Mouse (Mus musculus): ENCODE measurements at regions not wholly inside any gene's neighbourhood (a gene's known extent, or its start where the extent isn't known, plus 50 kb on each side); places are given as distances from the start of the nearest gene placed in this dataset.
A peak's percentile ranks its signal among the peaks of the same experiment; 100 is the strongest.

DNA sequence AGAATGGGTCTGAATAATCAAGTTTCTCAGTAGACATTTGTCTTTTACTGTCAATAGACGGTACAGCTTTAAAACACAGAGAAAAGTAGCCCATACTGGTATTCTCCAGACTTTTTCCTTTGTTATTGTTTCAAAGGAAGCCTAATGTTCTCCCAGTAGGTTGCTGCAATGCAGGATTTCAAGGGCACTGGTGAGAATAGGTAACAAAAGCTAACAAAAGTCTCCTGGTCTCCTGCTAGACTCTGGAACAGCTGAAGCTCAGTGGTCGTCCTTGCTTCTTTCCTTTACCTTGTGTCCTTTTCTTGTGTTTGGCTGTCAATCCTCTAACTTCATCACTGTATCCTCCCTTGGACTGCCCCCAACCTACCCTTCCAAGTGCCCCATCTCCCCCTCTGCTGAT lies 350.9 kb downstream of the Wdr72 start:
- H3K4me1 ChIP-seq (ENCODE audit: control insufficient read depth, insufficient read depth, low read length): no peaks in the 10 kb centered on the region
- ATAC-seq (ENCODE audit: low FRiP score): no peak
- DNase-seq (ENCODE audit: low spot score, missing footprints): no peak
- WGBS: 39% methylated on average over 2 of the region's 2 CpGs
- no peak overlapping the region for H3K4me2 ChIP-seq
- H3K9ac ChIP-seq (ENCODE audit: low read length): no peak overlapping the region
- H3K4me3 ChIP-seq (ENCODE audit: low read depth, low read length): no peak overlapping the region
- H3K36me3 ChIP-seq (ENCODE audit: control insufficient read depth, insufficient read depth, low read length): no peaks in the 10 kb centered on the region
- H3K27ac ChIP-seq (ENCODE audit: low read depth, low read length): no peak overlapping the region
- no peaks in the 10 kb centered on the region for H3K27me3 ChIP-seq (ENCODE audit: control insufficient read depth, insufficient read depth, low read length)
- H3K9me3 ChIP-seq (ENCODE audit: control insufficient read depth, low read length): no peaks in the 10 kb centered on the region

GRCm38 (mm10) chr9:74476830-74477229 lies 366.7 kb downstream of the Wdr72 start:
- no peaks in the 10 kb centered on the region for H3K4me1 ChIP-seq (ENCODE audit: control insufficient read depth, insufficient read depth, low read length)
- H3K27ac ChIP-seq (ENCODE audit: low read depth, low read length): no peak overlapping the region
- ATAC-seq (ENCODE audit: low FRiP score) (no peak), DNase-seq (ENCODE audit: low spot score, missing footprints) (no peak)
- H3K4me2 ChIP-seq: no peak overlapping the region
- H3K36me3 ChIP-seq (ENCODE audit: control insufficient read depth, insufficient read depth, low read length): no peaks in the 10 kb centered on the region
- H3K9me3 ChIP-seq (ENCODE audit: control insufficient read depth, low read length): no peaks in the 10 kb centered on the region
- H3K9ac ChIP-seq (ENCODE audit: low read length): no peak overlapping the region
- no peaks in the 10 kb centered on the region for H3K27me3 ChIP-seq (ENCODE audit: control insufficient read depth, insufficient read depth, low read length)
- no peak overlapping the region for H3K4me3 ChIP-seq (ENCODE audit: low read depth, low read length)
- WGBS: 78% methylated on average over 2 of the region's 2 CpGs

- WGBS: 80% methylated on average over 8 of the region's 8 CpGs
- Histone ChIP-seq H3K9me3 (ENCODE audit: control insufficient read depth, low read length) (no peaks in the 10 kb centered on the region), H3K4me2 (no peak overlapping the region), H3K27ac (ENCODE audit: low read depth, low read length) (no peak overlapping the region), H3K27me3 (ENCODE audit: control insufficient read depth, insufficient read depth, low read length) (no peaks in the 10 kb centered on the region), H3K9ac (ENCODE audit: low read length) (no peak overlapping the region), H3K4me1 (ENCODE audit: control insufficient read depth, insufficient read depth, low read length) (no peaks in the 10 kb centered on the region), H3K36me3 (ENCODE audit: control insufficient read depth, insufficient read depth, low read length) (no peaks in the 10 kb centered on the region), H3K4me3 (ENCODE audit: low read depth, low read length) (no peak overlapping the region)
- ATAC-seq (ENCODE audit: low FRiP score): peak; percentile 80
- DNase-seq (ENCODE audit: low spot score, missing footprints): no peak
Measured at GRCm38 (mm10) chr9:74479273-74479672, 369.1 kb downstream of the Wdr72 start.

DNA sequence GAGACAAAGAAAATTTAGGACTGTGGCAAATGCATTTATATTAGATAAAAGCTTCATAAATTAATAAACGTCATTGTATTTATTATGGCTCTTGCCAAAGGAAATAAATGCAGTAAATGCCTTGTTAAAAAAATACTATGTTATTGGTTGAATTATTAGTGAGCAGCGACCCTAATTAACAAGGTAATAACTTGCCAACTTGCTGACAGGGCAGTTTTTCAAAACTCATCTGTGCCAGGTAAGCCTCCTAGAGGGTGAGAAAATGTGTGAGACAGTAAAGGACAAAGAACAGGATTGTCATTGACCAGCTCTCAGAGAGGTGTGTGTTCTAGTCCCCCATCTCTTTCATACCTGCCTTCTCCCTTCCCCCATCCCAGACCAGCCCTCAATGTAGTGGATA lies 347.8 kb upstream of the Onecut1 start:
- Histone ChIP-seq H3K4me3 (ENCODE audit: low read depth, low read length) (no peak overlapping the region), H3K9me3 (ENCODE audit: control insufficient read depth, low read length) (no peaks in the 10 kb centered on the region), H3K27ac (ENCODE audit: low read depth, low read length) (no peak overlapping the region), H3K36me3 (ENCODE audit: control insufficient read depth, insufficient read depth, low read length) (no peaks in the 10 kb centered on the region), H3K9ac (ENCODE audit: low read length) (no peak overlapping the region), H3K27me3 (ENCODE audit: control insufficient read depth, insufficient read depth, low read length) (no peaks in the 10 kb centered on the region), H3K4me2 (no peak overlapping the region), H3K4me1 (ENCODE audit: control insufficient read depth, insufficient read depth, low read length) (no peaks in the 10 kb centered on the region)
- WGBS: 88% methylated on average over 2 of the region's 2 CpGs
- DNase-seq (ENCODE audit: low spot score, missing footprints): no peak
- no peak for ATAC-seq (ENCODE audit: low FRiP score)

DNA sequence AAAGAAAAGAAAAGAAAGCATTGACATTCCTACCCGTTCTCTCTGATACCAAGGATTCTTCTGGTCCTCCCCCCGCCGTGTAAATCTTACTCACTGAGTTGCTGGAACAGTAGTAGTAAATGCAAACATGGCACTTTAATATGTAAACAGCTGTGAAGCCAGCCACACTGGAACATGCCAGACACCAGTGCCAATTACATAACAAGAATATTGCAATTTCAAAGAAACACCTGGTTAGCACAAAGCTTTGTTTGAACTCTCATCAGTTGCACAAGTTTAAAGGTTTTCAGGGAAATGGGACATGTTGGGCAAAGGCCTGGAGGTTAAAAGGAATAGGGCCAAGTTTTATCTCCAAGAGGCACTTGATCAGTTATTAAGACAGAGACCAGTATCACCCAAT lies 333.2 kb upstream of the Onecut1 start:
- H3K9me3 ChIP-seq (ENCODE audit: control insufficient read depth, low read length): no peaks in the 10 kb centered on the region
- no peak overlapping the region for H3K9ac ChIP-seq (ENCODE audit: low read length)
- WGBS: 87% methylated on average over 3 of the region's 3 CpGs
- H3K4me2 ChIP-seq: no peak overlapping the region
- H3K27me3 ChIP-seq (ENCODE audit: control insufficient read depth, insufficient read depth, low read length): no peaks in the 10 kb centered on the region
- no peak for DNase-seq (ENCODE audit: low spot score, missing footprints)
- no peak overlapping the region for H3K4me3 ChIP-seq (ENCODE audit: low read depth, low read length)
- no peak for ATAC-seq (ENCODE audit: low FRiP score)
- peaks cover 16% of the 10 kb centered on the region for H3K4me1 ChIP-seq (ENCODE audit: control insufficient read depth, insufficient read depth, low read length)
- H3K36me3 ChIP-seq (ENCODE audit: control insufficient read depth, insufficient read depth, low read length): no peaks in the 10 kb centered on the region
- no peak overlapping the region for H3K27ac ChIP-seq (ENCODE audit: low read depth, low read length)

GRCm38 (mm10) chr9:74530317-74530716 lies 331.4 kb upstream of the Onecut1 start:
- 8% methylated on average over 10 of the region's 10 CpGs for WGBS
- no peaks in the 10 kb centered on the region for H3K27me3 ChIP-seq (ENCODE audit: control insufficient read depth, insufficient read depth, low read length)
- ATAC-seq (ENCODE audit: low FRiP score) (0 out of 2 replicates have a peak, but pooled peaks have one; percentile 28), DNase-seq (ENCODE audit: low spot score, missing footprints) (peak; percentile 96)
- no peak overlapping the region for H3K27ac ChIP-seq (ENCODE audit: low read depth, low read length)
- no peaks in the 10 kb centered on the region for H3K36me3 ChIP-seq (ENCODE audit: control insufficient read depth, insufficient read depth, low read length)
- no peaks in the 10 kb centered on the region for H3K9me3 ChIP-seq (ENCODE audit: control insufficient read depth, low read length)
- no peak overlapping the region for H3K4me2 ChIP-seq
- no peak overlapping the region for H3K9ac ChIP-seq (ENCODE audit: low read length)
- no peak overlapping the region for H3K4me3 ChIP-seq (ENCODE audit: low read depth, low read length)
- H3K4me1 ChIP-seq (ENCODE audit: control insufficient read depth, insufficient read depth, low read length): peaks cover 16% of the 10 kb centered on the region

- H3K36me3 ChIP-seq (ENCODE audit: control insufficient read depth, insufficient read depth, low read length): no peaks in the 10 kb centered on the region
- no peaks in the 10 kb centered on the region for H3K27me3 ChIP-seq (ENCODE audit: control insufficient read depth, insufficient read depth, low read length)
- peak; percentile 91 for DNase-seq (ENCODE audit: low spot score, missing footprints)
- no peak overlapping the region for H3K4me2 ChIP-seq
- no peak overlapping the region for H3K4me3 ChIP-seq (ENCODE audit: low read depth, low read length)
- peak overlapping the region; percentile 50; the same call in 1 of the 2 replicates for H3K27ac ChIP-seq (ENCODE audit: low read depth, low read length)
- H3K4me1 ChIP-seq (ENCODE audit: control insufficient read depth, insufficient read depth, low read length): peaks cover 16% of the 10 kb centered on the region
- ATAC-seq (ENCODE audit: low FRiP score): peak; percentile 61; the same call in 1 of the 2 replicates
- no peak overlapping the region for H3K9ac ChIP-seq (ENCODE audit: low read length)
- no peaks in the 10 kb centered on the region for H3K9me3 ChIP-seq (ENCODE audit: control insufficient read depth, low read length)
- 37% methylated on average over 9 of the region's 9 CpGs for WGBS
Measured at GRCm38 (mm10) chr9:74530748-74531147, 331.0 kb upstream of the Onecut1 start.

GRCm38 (mm10) chr9:74531986-74532385 lies 329.7 kb upstream of the Onecut1 start:
- Histone ChIP-seq H3K27ac (ENCODE audit: low read depth, low read length) (peak overlapping the region; percentile 54), H3K4me1 (ENCODE audit: control insufficient read depth, insufficient read depth, low read length) (peaks cover 16% of the 10 kb centered on the region), H3K27me3 (ENCODE audit: control insufficient read depth, insufficient read depth, low read length) (no peaks in the 10 kb centered on the region), H3K9ac (ENCODE audit: low read length) (0 out of 2 replicates have a peak overlapping the region, but pooled peaks have one; percentile 33), H3K4me2 (no peak overlapping the region), H3K4me3 (ENCODE audit: low read depth, low read length) (no peak overlapping the region), H3K36me3 (ENCODE audit: control insufficient read depth, insufficient read depth, low read length) (no peaks in the 10 kb centered on the region), H3K9me3 (ENCODE audit: control insufficient read depth, low read length) (no peaks in the 10 kb centered on the region)
- WGBS: 15% methylated on average over 3 of the region's 3 CpGs
- peak; percentile 87 for DNase-seq (ENCODE audit: low spot score, missing footprints)
- ATAC-seq (ENCODE audit: low FRiP score): peak; percentile 92

DNA sequence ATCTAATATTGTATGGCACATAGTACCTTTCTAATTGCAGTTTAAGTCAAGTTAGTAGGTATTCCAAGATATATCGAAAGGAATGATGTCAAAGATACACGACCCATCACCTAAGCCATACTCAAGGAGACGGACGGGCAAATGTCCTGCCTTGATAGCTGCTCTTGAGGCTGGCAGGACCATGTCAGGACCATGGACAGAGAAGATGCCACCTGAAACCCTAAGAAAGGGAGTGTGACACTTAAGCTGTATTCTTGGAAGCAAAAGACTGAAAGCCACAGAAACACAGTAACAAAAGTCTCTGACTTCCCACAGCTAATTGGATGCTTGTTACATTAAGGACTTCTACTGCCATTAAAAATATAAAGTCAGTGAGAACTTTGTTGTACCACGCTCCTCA lies 326.7 kb upstream of the Onecut1 start:
- Histone ChIP-seq H3K27me3 (ENCODE audit: control insufficient read depth, insufficient read depth, low read length) (no peaks in the 10 kb centered on the region), H3K4me1 (ENCODE audit: control insufficient read depth, insufficient read depth, low read length) (peaks cover 16% of the 10 kb centered on the region), H3K36me3 (ENCODE audit: control insufficient read depth, insufficient read depth, low read length) (no peaks in the 10 kb centered on the region), H3K9me3 (ENCODE audit: control insufficient read depth, low read length) (no peaks in the 10 kb centered on the region), H3K4me3 (ENCODE audit: low read depth, low read length) (no peak overlapping the region), H3K9ac (ENCODE audit: low read length) (no peak overlapping the region), H3K4me2 (no peak overlapping the region), H3K27ac (ENCODE audit: low read depth, low read length) (no peak overlapping the region)
- no peak for DNase-seq (ENCODE audit: low spot score, missing footprints)
- 82% methylated on average over 5 of the region's 5 CpGs for WGBS
- ATAC-seq (ENCODE audit: low FRiP score): no peak

DNA sequence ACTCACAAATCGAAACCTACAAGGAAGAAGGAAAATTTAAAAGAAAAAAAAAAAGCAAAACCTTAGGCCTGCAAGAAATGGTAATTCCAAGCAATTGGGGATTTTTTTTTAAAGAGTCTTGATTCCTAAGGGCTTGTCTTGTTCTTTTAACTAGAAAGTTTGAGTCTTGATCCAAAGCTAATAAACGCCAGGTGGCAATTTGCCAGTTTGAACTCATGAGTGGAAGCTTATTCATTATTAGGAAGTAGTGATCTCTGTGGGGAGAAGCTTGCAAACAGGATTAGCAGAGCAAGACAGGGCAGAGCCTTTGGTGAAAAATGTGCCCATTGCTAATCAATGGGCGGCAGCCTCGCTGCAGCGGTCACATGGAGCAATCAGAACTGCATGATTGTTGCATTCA lies 305.6 kb upstream of the Onecut1 start:
- no peak for ATAC-seq (ENCODE audit: low FRiP score)

More for the DNA sequence above, 305.6 kb upstream of the Onecut1 start:
- no peak for DNase-seq (ENCODE audit: low spot score, missing footprints)
- H3K9ac ChIP-seq (ENCODE audit: low read length): no peak overlapping the region
- 59% methylated on average over 5 of the region's 5 CpGs for WGBS
- H3K4me3 ChIP-seq (ENCODE audit: low read depth, low read length): no peak overlapping the region
- no peaks in the 10 kb centered on the region for H3K27me3 ChIP-seq (ENCODE audit: control insufficient read depth, insufficient read depth, low read length)
- no peaks in the 10 kb centered on the region for H3K36me3 ChIP-seq (ENCODE audit: control insufficient read depth, insufficient read depth, low read length)
- H3K4me1 ChIP-seq (ENCODE audit: control insufficient read depth, insufficient read depth, low read length): no peaks in the 10 kb centered on the region
- H3K27ac ChIP-seq (ENCODE audit: low read depth, low read length): no peak overlapping the region
- no peak overlapping the region for H3K4me2 ChIP-seq
- H3K9me3 ChIP-seq (ENCODE audit: control insufficient read depth, low read length): no peaks in the 10 kb centered on the region
